31 mouse cellular contexts compared by ENCODE assay signal in genomic region chr17:66637951-66638722, GRCm38 (mm10). TPM values are rescaled to one million over a fixed set of nuclear protein-coding genes. Genes with fewer than 3 reads are reported as not detected.
DNase-seq lines count a peak whose midpoint lies in the region; ATAC-seq and TF ChIP-seq lines count a peak whose summit lies in the region.
"Had no signal": no experiment of that assay in that cellular context is flagged by ENCODE, and none has a peak within 500 bp of the region (broad histone marks: within the 10 kb centered on the region; RNA-seq: fewer than 3 reads in every experiment).

No protein-coding gene starts in this region.

- ATAC-seq in lung, embryonic 14.5 days (ENCODE audit: insufficient read depth) = no peak
- peak; percentile 81 for ATAC-seq in lung, postnatal 0 days
- ATAC-seq: activated CD4-positive, CD25-positive, alpha-beta regulatory T cell, adult 4 months; forebrain, embryonic 15.5 days; intestine, embryonic 15.5 days; liver, postnatal 0 days; midbrain, embryonic 13.5 days had no signal

- peak; percentile 86 for DNase-seq in heart, adult 11 months
- no peak for DNase-seq in heart, adult 8-10 months (ENCODE audit: low spot score)
- peak; percentile 23 for DNase-seq in lung, embryonic 14.5 days
- DNase-seq in lung, adult 2 months = no peak
- peak; percentile 47 for DNase-seq in lung, postnatal 0 days (ENCODE audit: low spot score)
- DNase-seq in ovary, postnatal 10 days (ENCODE audit: low spot score) = no peak
- DNase-seq in thymus, postnatal 4 days = no peak
- DNase-seq: adrenal gland, adult 8-10 months; cerebellum, adult 18-20 months; kidney, adult 8-10 months; kidney, postnatal 14 days; liver, postnatal 0 days; right cerebral cortex, postnatal 14 days; thymus, adult 2 months had no signal

- TF ChIP-seq EP300 in lung, postnatal 0 days (IDR thresholded peaks at IDR 0.05) = no peak

- H3K27me3 ChIP-seq in lung, embryonic 14.5 days (ENCODE audit: insufficient read depth, low read length) = no peaks in the 10 kb centered on the region
- H3K27me3 ChIP-seq in lung, postnatal 0 days (replicated peaks; ENCODE audit: insufficient read depth, low read length) = no peaks in the 10 kb centered on the region
- H3K27me3 ChIP-seq: forebrain, embryonic 15.5 days; intestine, embryonic 15.5 days; limb, embryonic 12.5 days; megakaryocyte, embryonic 14.5 days; midbrain, embryonic 13.5 days had no signal

- H3K4me1 ChIP-seq in lung, embryonic 14.5 days (ENCODE audit: insufficient read depth) = no peaks in the 10 kb centered on the region
- no peaks in the 10 kb centered on the region for H3K4me1 ChIP-seq in lung, adult 2 months (ENCODE audit: control insufficient read depth, insufficient read depth, low read length)
- no peaks in the 10 kb centered on the region for H3K4me1 ChIP-seq in lung, postnatal 0 days (ENCODE audit: insufficient read depth, low read depth, low read length)
- H3K4me1 ChIP-seq: forebrain, embryonic 15.5 days; intestine, embryonic 15.5 days; limb, embryonic 12.5 days; megakaryocyte, embryonic 14.5 days; midbrain, embryonic 13.5 days had no signal

- H3K9me3 ChIP-seq in lung, embryonic 14.5 days (ENCODE audit: low read depth, low read length) = no peaks in the 10 kb centered on the region
- no peaks in the 10 kb centered on the region for H3K9me3 ChIP-seq in lung, postnatal 0 days (ENCODE audit: low read length)
- H3K9me3 ChIP-seq: forebrain, embryonic 15.5 days; intestine, embryonic 15.5 days; limb, embryonic 12.5 days; midbrain, embryonic 13.5 days had no signal

- H3K27ac ChIP-seq in lung, embryonic 14.5 days (ENCODE audit: low read depth) = no peak overlapping the region
- no peak overlapping the region for H3K27ac ChIP-seq in lung, postnatal 0 days (ENCODE audit: low read length)
- H3K27ac ChIP-seq: forebrain, embryonic 15.5 days; hindbrain, embryonic 14.5 days; intestine, embryonic 15.5 days; limb, embryonic 12.5 days; midbrain, embryonic 13.5 days; stomach, postnatal 0 days had no signal

- no peaks in the 10 kb centered on the region for H3K36me3 ChIP-seq in lung, embryonic 14.5 days (ENCODE audit: insufficient read depth)
- H3K36me3 ChIP-seq in lung, postnatal 0 days (ENCODE audit: insufficient read depth, low read length) = no peaks in the 10 kb centered on the region
- H3K36me3 ChIP-seq: forebrain, embryonic 15.5 days; intestine, embryonic 15.5 days; limb, embryonic 12.5 days; midbrain, embryonic 13.5 days had no signal

- TF ChIP-seq POLR2A in lung, adult 2 months (IDR thresholded peaks at IDR 0.05; ENCODE audit: borderline replicate concordance, extremely low read depth, low read depth, low read length) = no peak

- no peak overlapping the region for H3K4me2 ChIP-seq in lung, embryonic 14.5 days
- no peak overlapping the region for H3K4me2 ChIP-seq in lung, postnatal 0 days (replicated peaks; ENCODE audit: low read depth, low read length)
- H3K4me2 ChIP-seq: forebrain, embryonic 15.5 days; hindbrain, embryonic 14.5 days; intestine, embryonic 15.5 days; limb, embryonic 12.5 days; liver, embryonic 11.5 days; midbrain, embryonic 13.5 days had no signal

- 69% methylated on average over 7 of the region's 7 CpGs for WGBS in lung, embryonic 14.5 days
- WGBS in lung, adult 2 months = 76% methylated on average over 7 of the region's 7 CpGs
- 75% methylated on average over 7 of the region's 7 CpGs for WGBS in lung, postnatal 0 days

- no peak overlapping the region for H3K4me3 ChIP-seq in lung, embryonic 14.5 days (ENCODE audit: low read depth, low read length)
- no peak overlapping the region for H3K4me3 ChIP-seq in lung, adult 2 months (replicated peaks; ENCODE audit: extremely low read depth, low read depth, low read length)
- H3K4me3 ChIP-seq in lung, postnatal 0 days (ENCODE audit: low read depth, low read length) = no peak overlapping the region
- H3K4me3 ChIP-seq: forebrain, embryonic 15.5 days; intestine, embryonic 15.5 days; limb, embryonic 12.5 days; megakaryocyte, embryonic 14.5 days; midbrain, embryonic 13.5 days had no signal

- H3K9ac ChIP-seq in lung, embryonic 14.5 days = no peak overlapping the region
- H3K9ac ChIP-seq in lung, postnatal 0 days (replicated peaks; ENCODE audit: low read depth) = no peak overlapping the region
- H3K9ac ChIP-seq: forebrain, embryonic 15.5 days; hindbrain, embryonic 14.5 days; intestine, embryonic 15.5 days; limb, embryonic 12.5 days; liver, postnatal 0 days; midbrain, embryonic 13.5 days had no signal

- TF ChIP-seq CTCF in lung, embryonic 14.5 days (IDR thresholded peaks at IDR 0.05; ENCODE audit: low read depth) = no peak
- TF ChIP-seq CTCF in lung, adult 2 months (IDR thresholded peaks at IDR 0.05; ENCODE audit: insufficient read depth, low read length) = no peak
- TF ChIP-seq CTCF in lung, postnatal 0 days (IDR thresholded peaks at IDR 0.05) = no peak

RNA-seq across cellular contexts. Expression of gene Themis3, which starts 43.7 kb away (rescaled TPM):
- not detected for total RNA-seq in heart, adult 8-10 months (2022)
- 0.16 and 0.22 TPM in 2 replicates for polyA plus RNA-seq in lung, embryonic 14.5 days (2014; fragmentation: Nextera tagmentation; extraction: Ambion mirVana)
- 0.08 and 0.16 TPM in 2 replicates for polyA plus RNA-seq in lung, adult 2 months (2012; rRNA removed)
- polyA plus RNA-seq in lung, postnatal 0 days (2015; fragmentation: Nextera tagmentation; extraction: Ambion mirVana) = 0.08 and 0.10 TPM in 2 replicates
- total RNA-seq: adrenal gland, adult 8-10 months; heart, postnatal 36 days; layer of hippocampus, adult 18-20 months; layer of hippocampus, postnatal 14 days; MEL; monocyte, adult 5-6 weeks; neutrophil, adult 5-6 weeks had no signal
- polyA plus RNA-seq: activated CD4-positive, CD25-positive, alpha-beta regulatory T cell, adult 4 months; C2C12; embryonic facial prominence, embryonic 14.5 days; forebrain, embryonic 15.5 days; hindbrain, embryonic 14.5 days; limb, embryonic 12.5 days; liver, embryonic 11.5 days; midbrain, embryonic 13.5 days; thymus, adult 2 months had no signal

Comparison
In these comparisons a context has a peak if more than half of its experiments do, and no peak if none do; other contexts are left out.
1. DNase-seq: peak in heart, adult 11 months (single experiment), lung, embryonic 14.5 days (single experiment) and lung, postnatal 0 days (single experiment); none in heart, adult 8-10 months (single experiment), lung, adult 2 months (single experiment), ovary, postnatal 10 days (single experiment) and thymus, postnatal 4 days (single experiment).